Mouse (Mus musculus) kidney, postnatal 0 days (tissue): ENCODE data around the gene Appbp2. TPM values are rescaled to one million over a fixed set of nuclear protein-coding genes. Genes with fewer than 3 reads are reported as not detected.

Source experiments
- ATAC-seq: fragments of 200-750 bp; cut with Nextera tagmentation; replicated peaks from 2 replicates; pipeline ENCODE4 v1.8.0; 2017; ENCODE audit warnings: low read depth, moderate number of reproducible peaks, moderate TSS enrichment, moderate library complexity; ENCODE audit not compliant: low FRiP score
- DNase-seq: peaks from one replicate; pipeline ENCODE4 v3.0.0-alpha.2; 2016; ENCODE audit warnings: low spot score
- H3K27ac ChIP-seq: fragments of 300-500 bp; sonication (generic); 2 replicates; pipeline ENCODE4 v1.5.1; 2014; ENCODE audit warnings: mild to moderate bottlenecking
- H3K27me3 ChIP-seq: fragments of 300-500 bp; sonication (generic); 2 replicates; pipeline ENCODE4 v1.6.1; 2014; ENCODE audit warnings: low read length, mixed read lengths; ENCODE audit not compliant: insufficient read depth
- H3K36me3 ChIP-seq: fragments of 300-500 bp; sonication (generic); 2 replicates; pipeline ENCODE4 v1.6.1; 2014; ENCODE audit warnings: low read length, mixed read lengths; ENCODE audit not compliant: insufficient read depth
- H3K4me1 ChIP-seq: fragments of 300-500 bp; sonication (generic); replicated peaks from 2 replicates; pipeline ENCODE4 v1.6.1; 2014; ENCODE audit warnings: antibody characterized with exemption, low read length, mixed read lengths; ENCODE audit not compliant: insufficient read depth
- H3K4me2 ChIP-seq: fragments of 300-500 bp; sonication (generic); 2 replicates; pipeline ENCODE4 v1.6.1; 2014; ENCODE audit warnings: mild to moderate bottlenecking, low read length, moderate library complexity, mixed read lengths
- H3K4me3 ChIP-seq: fragments of 300-500 bp; sonication (generic); replicated peaks from 2 replicates; pipeline ENCODE4 v1.5.1; 2014; ENCODE audit warnings: low read depth, low read length
- H3K9ac ChIP-seq: fragments of 300-500 bp; sonication (generic); 2 replicates; pipeline ENCODE4 v1.6.1; 2014; ENCODE audit warnings: low read depth, low read length
- H3K9me3 ChIP-seq: fragments of 300-500 bp; sonication (generic); replicated peaks from 2 replicates; pipeline ENCODE4 v1.6.1; 2016; ENCODE audit warnings: low read length, inconsistent platforms, mixed read lengths
- CTCF ChIP-seq: IDR thresholded peaks from 2 replicates; pipeline ENCODE4 v1.5.1; 2016; ENCODE audit warnings: antibody characterized with exemption, low read depth, mild to moderate bottlenecking, moderate library complexity
- WGBS: fragments of 180-500 bp; shearing (Covaris S2); extraction: QIAGEN DNeasy Blood & Tissue Kit; methylation state at CpG from one replicate; pipeline ENCODE4 v1.1.7; 2014; 5-methylcytosine and 5-hydroxymethylcytosine counted together
- polyA plus RNA-seq: library from polyadenylated mRNA; unstranded; fragments of >200 nt; fragmentation: Nextera tagmentation; extraction: Ambion mirVana; gene quantifications from 2 replicates; pipeline ENCODE4 v1.2.1, GENCODE M21; 2015

The Appbp2 gene
- polyA plus RNA-seq, 1 experiment from 2014 or later: 38.9 TPM

- H3K4me2 ChIP-seq: no peak overlapping the region
- H3K9me3 ChIP-seq: no peaks in the 10 kb centered on the region
- no peak overlapping the region for H3K9ac ChIP-seq
- no peak for TF ChIP-seq CTCF
- no peaks in the 10 kb centered on the region for H3K36me3 ChIP-seq
- WGBS: 48% methylated on average over 2 of the region's 2 CpGs
- H3K27ac ChIP-seq: no peak overlapping the region
- H3K27me3 ChIP-seq: no peaks in the 10 kb centered on the region
- ATAC-seq (no peak), DNase-seq (no peak)
- H3K4me3 ChIP-seq: no peak overlapping the region
- no peaks in the 10 kb centered on the region for H3K4me1 ChIP-seq
Observed at GRCm38 (mm10) chr11:85157301-85157700, 77.6 kb downstream of the Appbp2 start.

- ATAC-seq: no peak
- Histone ChIP-seq H3K27ac (no peak overlapping the region), H3K9me3 (no peaks in the 10 kb centered on the region), H3K4me3 (no peak overlapping the region), H3K4me2 (no peak overlapping the region), H3K27me3 (no peaks in the 10 kb centered on the region), H3K4me1 (no peaks in the 10 kb centered on the region), H3K9ac (no peak overlapping the region), H3K36me3 (no peaks in the 10 kb centered on the region)
- 91% methylated on average over 2 of the region's 2 CpGs for WGBS
- DNase-seq: no peak
- TF ChIP-seq CTCF: no peak
Observed at GRCm38 (mm10) chr11:85152256-85152930, 82.5 kb downstream of the Appbp2 start.

GRCm38 (mm10) chr11:85139581-85140540 lies 95.1 kb downstream of the Appbp2 start, which contains the start of gene Usp32:
Usp32 (minus strand) TSS chr11:85140161.
- Histone ChIP-seq H3K9me3 (no peaks in the 10 kb centered on the region), H3K27me3 (no peaks in the 10 kb centered on the region), H3K27ac (peak within 1 kb of the TSS; percentile 91), H3K4me1 (no peaks in the 10 kb centered on the region), H3K4me2 (peak within 1 kb of the TSS; percentile 82), H3K4me3 (peak within 1 kb of the TSS; percentile 89), H3K9ac (peak within 1 kb of the TSS; percentile 84), H3K36me3 (no peaks in the 10 kb centered on the region)
- peak; percentile 98 for ATAC-seq
- DNase-seq: peak; percentile 99
- WGBS: 2% methylated on average over 86 of the region's 94 CpGs
- TF ChIP-seq CTCF: no peak

GRCm38 (mm10) chr11:85138776-85139474 lies 96.0 kb downstream of the Appbp2 start:
- H3K27me3 ChIP-seq: no peaks in the 10 kb centered on the region
- peak overlapping the region; percentile 89 for H3K4me3 ChIP-seq
- WGBS: 1% methylated on average over 17 of the region's 17 CpGs
- no peak for TF ChIP-seq CTCF
- H3K36me3 ChIP-seq: no peaks in the 10 kb centered on the region
- H3K27ac ChIP-seq: peak overlapping the region; percentile 90
- H3K4me1 ChIP-seq: no peaks in the 10 kb centered on the region
- ATAC-seq (no peak), DNase-seq (peak; percentile 43)
- peak overlapping the region; percentile 82 for H3K4me2 ChIP-seq
- no peaks in the 10 kb centered on the region for H3K9me3 ChIP-seq
- H3K9ac ChIP-seq: peak overlapping the region; percentile 84

Other genes starting within 250 kb of the Appbp2 start
- 4.1 and 4.7 TPM in 2 replicates for gene Usp32, start 95.0 kb downstream of the Appbp2 start, polyA plus RNA-seq
- gene 1700125H20Rik, start 64.7 kb downstream of the Appbp2 start, polyA plus RNA-seq: 0.28 and 0.29 TPM in 2 replicates
- 17.3 and 18.7 TPM in 2 replicates for gene Ppm1d, start 76.1 kb upstream of the Appbp2 start, polyA plus RNA-seq
- gene Bcas3, start 118.0 kb upstream of the Appbp2 start, polyA plus RNA-seq: 29.7 and 31.5 TPM in 2 replicates